Mouse (Mus musculus): ENCODE results near the gene Dscam.

GRCm38 (mm10) chr16:97168030-97168429 lies 2.5 kb downstream of the Dscam start:
- TF ChIP-seq POLR2A (IDR thresholded peaks at IDR 0.05; ENCODE audit: insufficient read length, low read depth) (no peak), POLR2AphosphoS2 (IDR thresholded peaks at IDR 0.05; ENCODE audit: insufficient read length, low read depth) (no peak), TCF12 (IDR thresholded peaks at IDR 0.05; ENCODE audit: insufficient read depth, poor library complexity, severe bottlenecking) (no peak), CEBPB (IDR thresholded peaks at IDR 0.05; ENCODE audit: insufficient read depth, poor library complexity, severe bottlenecking) (no peak), REST (IDR thresholded peaks at IDR 0.05; ENCODE audit: insufficient read depth, insufficient read length) (no peak), TCF3 (IDR thresholded peaks at IDR 0.05; ENCODE audit: insufficient read length, low read depth) (no peak)

Measured in myocyte (in vitro differentiated cells).